Mouse (Mus musculus) hindbrain, embryonic 13.5 days (tissue): ENCODE measurements at regions not wholly inside any gene's neighbourhood (a gene's known extent, or its start where the extent isn't known, plus 50 kb on each side); places are given as distances from the start of the nearest gene placed in this dataset.

Experiments used
- ATAC-seq: fragments of 200-750 bp; cut with Nextera tagmentation; 2 replicates; pipeline ENCODE4 v1.8.0; 2017; ENCODE audit warnings: moderate TSS enrichment; ENCODE audit not compliant: low FRiP score
- H3K27ac ChIP-seq: fragments of 300-500 bp; sonication (generic); 2 replicates; pipeline ENCODE4 v1.5.1; 2015; ENCODE audit warnings: inconsistent platforms, mild to moderate bottlenecking, moderate library complexity
- H3K27me3 ChIP-seq: fragments of 300-500 bp; sonication (generic); 2 replicates; pipeline ENCODE4 v1.6.1; 2015; ENCODE audit warnings: mild to moderate bottlenecking, inconsistent platforms
- H3K36me3 ChIP-seq: fragments of 300-500 bp; sonication (generic); 2 replicates; pipeline ENCODE4 v1.6.1; 2015; ENCODE audit warnings: mild to moderate bottlenecking, inconsistent platforms
- H3K4me1 ChIP-seq: fragments of 300-500 bp; sonication (generic); replicated peaks from 2 replicates; pipeline ENCODE4 v1.6.1; 2015; ENCODE audit warnings: inconsistent platforms
- H3K4me2 ChIP-seq: fragments of 300-500 bp; sonication (generic); 2 replicates; pipeline ENCODE4 v1.6.1; 2015; ENCODE audit warnings: inconsistent platforms, mild to moderate bottlenecking, moderate library complexity
- H3K4me3 ChIP-seq: fragments of 300-500 bp; sonication (generic); 2 replicates; pipeline ENCODE4 v1.5.1; 2015; ENCODE audit warnings: mild to moderate bottlenecking, inconsistent platforms
- H3K9ac ChIP-seq: fragments of 300-500 bp; sonication (generic); 2 replicates; pipeline ENCODE4 v1.6.1; 2015; ENCODE audit warnings: mild to moderate bottlenecking, inconsistent platforms
- H3K9me3 ChIP-seq: fragments of 300-500 bp; sonication (generic); 2 replicates; pipeline ENCODE4 v1.6.1; 2016; ENCODE audit warnings: inconsistent platforms
- WGBS: fragments of 180-500 bp; shearing (Covaris S2); methylation state at CpG from one replicate; pipeline ENCODE4 v1.1.7; 2015; 5-methylcytosine and 5-hydroxymethylcytosine counted together

- 53% methylated on average over 3 of the region's 3 CpGs for WGBS
- Histone ChIP-seq H3K9me3 (no peaks in the 10 kb centered on the region), H3K36me3 (no peaks in the 10 kb centered on the region), H3K9ac (no peak overlapping the region), H3K4me2 (no peak overlapping the region), H3K27me3 (no peaks in the 10 kb centered on the region), H3K4me3 (no peak overlapping the region), H3K27ac (no peak overlapping the region), H3K4me1 (no peaks in the 10 kb centered on the region)
- no peak for ATAC-seq
These were observed 64.8 kb upstream of the Atl2 start for GRCm38 (mm10) chr17:79960688-79961087.

GRCm38 (mm10) chr17:79955267-79955666 is 59.3 kb upstream of the Atl2 start:
- 61% methylated on average over 1 of the region's 1 CpGs for WGBS
- no peak overlapping the region for H3K27ac ChIP-seq
- no peaks in the 10 kb centered on the region for H3K36me3 ChIP-seq
- no peak for ATAC-seq
- H3K4me2 ChIP-seq = no peak overlapping the region
- no peaks in the 10 kb centered on the region for H3K27me3 ChIP-seq
- no peak overlapping the region for H3K9ac ChIP-seq
- no peak overlapping the region for H3K4me3 ChIP-seq
- no peaks in the 10 kb centered on the region for H3K4me1 ChIP-seq
- no peaks in the 10 kb centered on the region for H3K9me3 ChIP-seq

- no peaks in the 10 kb centered on the region for H3K9me3 ChIP-seq
These were observed 58.8 kb upstream of the Atl2 start for GRCm38 (mm10) chr17:79954624-79955244.

GRCm38 (mm10) chr17:79948591-79949475 is 52.9 kb upstream of the Atl2 start:
- Histone ChIP-seq H3K27ac (no peak overlapping the region; the same call in 1 of the 2 replicates), H3K4me2 (no peak overlapping the region; the same call in 1 of the 2 replicates), H3K4me1 (peaks cover 13% of the 10 kb centered on the region; the same call in 1 of the 2 replicates), H3K9ac (no peak overlapping the region), H3K27me3 (no peaks in the 10 kb centered on the region), H3K4me3 (no peak overlapping the region), H3K9me3 (no peaks in the 10 kb centered on the region), H3K36me3 (no peaks in the 10 kb centered on the region)
- 39% methylated on average over 11 of the region's 11 CpGs for WGBS
- ATAC-seq = peak; percentile 47

More at GRCm38 (mm10) chr17:79954624-79955244, 58.8 kb upstream of the Atl2 start:
- 68% methylated on average over 6 of the region's 6 CpGs for WGBS
- H3K4me3 ChIP-seq = no peak overlapping the region
- no peak for ATAC-seq
- no peaks in the 10 kb centered on the region for H3K36me3 ChIP-seq
- H3K4me1 ChIP-seq = peaks cover under 1% of the 10 kb centered on the region; the same call in 1 of the 2 replicates
- H3K4me2 ChIP-seq = no peak overlapping the region
- H3K27me3 ChIP-seq = no peaks in the 10 kb centered on the region
- H3K27ac ChIP-seq = no peak overlapping the region
- H3K9ac ChIP-seq = no peak overlapping the region
